Mouse (Mus musculus) MEL (cell line): Measurements from ENCODE around the gene Egfr. TPM values are rescaled to one million over a fixed set of nuclear protein-coding genes. Genes with fewer than 3 reads are reported as not detected.

Experiments used
- DNase-seq: peaks from one replicate; pipeline ENCODE4 v3.0.0; 2011; ENCODE audit warnings: low read depth, low spot score
- H3K27ac ChIP-seq: 2 replicates; pipeline ENCODE4 v1.5.1; 2012; ENCODE audit warnings: low read depth, mild to moderate bottlenecking, control low read depth, low read length, moderate library complexity; ENCODE audit not compliant: control insufficient read depth
- H3K27me3 ChIP-seq, 2 experiments: fragments of 150-350 bp in 1 of 2; sonication (generic) in 1 of 2; 2 replicates each; pipeline ENCODE4 v1.6.1; 2012; ENCODE audit warnings: low read length in 2 of 2, mild to moderate bottlenecking in 2 of 2, improper control_type of control experiment in 1 of 2, moderate library complexity in 1 of 2; ENCODE audit not compliant: insufficient read depth in 2 of 2, control insufficient read depth in 1 of 2
- H3K36me3 ChIP-seq, 2 experiments: 2 replicates each; pipeline ENCODE4 v1.6.1; 2012 to 2014; ENCODE audit warnings: low read length in 2 of 2, improper control_type of control experiment in 1 of 2, inconsistent platforms in 1 of 2, mild to moderate bottlenecking in 1 of 2; ENCODE audit not compliant: insufficient read depth in 2 of 2, control insufficient read depth in 1 of 2
- H3K4me1 ChIP-seq, 2 experiments: fragments of 150-350 bp in 1 of 2; sonication (generic) in 1 of 2; 2 replicates each; pipeline ENCODE4 v1.6.1; 2012; ENCODE audit warnings: low read length in 2 of 2, improper control_type of control experiment in 1 of 2, mild to moderate bottlenecking in 1 of 2; ENCODE audit not compliant: insufficient read depth in 2 of 2, control insufficient read depth in 1 of 2
- H3K4me3 ChIP-seq, 2 experiments: fragments of 150-350 bp in 1 of 2; sonication (generic) in 1 of 2; 2 replicates each; pipeline ENCODE4 v1.5.1; 2012; ENCODE audit warnings: low read depth in 2 of 2, low read length in 2 of 2, mild to moderate bottlenecking in 2 of 2, moderate library complexity in 2 of 2, control low read depth in 1 of 2, improper control_type of control experiment in 1 of 2; ENCODE audit not compliant: control insufficient read depth in 1 of 2, insufficient read depth in 1 of 2
- H3K79me2 ChIP-seq: 2 replicates; pipeline ENCODE4 v1.6.1; 2012; ENCODE audit warnings: mild to moderate bottlenecking, low read length, moderate library complexity; ENCODE audit not compliant: control insufficient read depth, poor library complexity, insufficient read depth
- H3K9ac ChIP-seq: 2 replicates; pipeline ENCODE4 v1.6.1; 2012; ENCODE audit warnings: low read depth, mild to moderate bottlenecking, control low read depth, low read length, moderate library complexity; ENCODE audit not compliant: control insufficient read depth, poor library complexity, severe bottlenecking
- H3K9me3 ChIP-seq: fragments of 150-350 bp; sonication (generic); replicated peaks from 2 replicates; pipeline ENCODE4 v1.6.1; 2012; ENCODE audit warnings: mild to moderate bottlenecking, low read length, improper control_type of control experiment, moderate library complexity; ENCODE audit not compliant: insufficient read depth
- CHD1 ChIP-seq: IDR thresholded peaks from 2 replicates; pipeline ENCODE4 v1.6.1; 2012; ENCODE audit warnings: low read depth, mild to moderate bottlenecking, inconsistent platforms, low read length, improper control_type of control experiment
- CTCF ChIP-seq, 3 experiments: IDR thresholded peaks in 2 of 3; conservative IDR thresholded peaks in 1 of 3; 2 replicates each; pipeline ENCODE4 v1.5.1; 2011 to 2012; ENCODE audit warnings: low read length in 3 of 3, low read depth in 2 of 3, mild to moderate bottlenecking in 2 of 3, improper control_type of control experiment in 1 of 3, inconsistent platforms in 1 of 3, mixed read lengths in 1 of 3, moderate library complexity in 1 of 3; ENCODE audit not compliant: control insufficient read depth in 1 of 3, insufficient read depth in 1 of 3, poor library complexity in 1 of 3, severe bottlenecking in 1 of 3
- ELF1 ChIP-seq: IDR thresholded peaks from 2 replicates; pipeline ENCODE4 v1.6.1; 2014; ENCODE audit warnings: low read depth, mild to moderate bottlenecking, inconsistent platforms, low read length, improper control_type of control experiment, moderate library complexity
- EP300 ChIP-seq, 2 experiments: IDR thresholded peaks; 2 replicates each; pipeline ENCODE4 v1.6.1; 2011; ENCODE audit warnings: improper control_type of control experiment in 2 of 2, low read length in 2 of 2, low read depth in 1 of 2, mild to moderate bottlenecking in 1 of 2
- JUND ChIP-seq: IDR thresholded peaks from 2 replicates; pipeline ENCODE4 v1.6.1; 2011; ENCODE audit warnings: low read depth, mild to moderate bottlenecking, improper control_type of control experiment, low read length
- KAT2A ChIP-seq: conservative IDR thresholded peaks from 2 replicates; pipeline ENCODE4 v1.6.1; 2012; ENCODE audit warnings: low read depth, low read length, improper control_type of control experiment, inconsistent platforms
- MAFK ChIP-seq: IDR thresholded peaks from 2 replicates; pipeline ENCODE4 v1.6.1; 2011; ENCODE audit warnings: low read depth, mild to moderate bottlenecking, low read length, improper control_type of control experiment, borderline replicate concordance
- MAZ ChIP-seq: IDR thresholded peaks from 2 replicates; pipeline ENCODE4 v1.6.1; 2012; ENCODE audit warnings: low read depth, mild to moderate bottlenecking, inconsistent platforms, low read length, improper control_type of control experiment
- MEF2A ChIP-seq: IDR thresholded peaks from 2 replicates; pipeline ENCODE4 v1.6.1; 2014; ENCODE audit warnings: low read depth, mild to moderate bottlenecking, inconsistent platforms, low read length, improper control_type of control experiment; ENCODE audit not compliant: poor library complexity, insufficient replicate concordance, severe bottlenecking; ENCODE audit errors: extremely low read depth
- POLR2A ChIP-seq, 2 experiments: IDR thresholded peaks; 2 replicates each; pipeline ENCODE4 v1.6.1; 2011 to 2012; ENCODE audit warnings: low read length in 2 of 2, mild to moderate bottlenecking in 2 of 2, control low read depth in 1 of 2, improper control_type of control experiment in 1 of 2, low read depth in 1 of 2, moderate library complexity in 1 of 2; ENCODE audit not compliant: control insufficient read depth in 1 of 2, insufficient read depth in 1 of 2, poor library complexity in 1 of 2
- POLR2AphosphoS2 ChIP-seq: IDR thresholded peaks from 2 replicates; pipeline ENCODE4 v1.6.1; 2011; ENCODE audit warnings: low read length, improper control_type of control experiment
- POLR2AphosphoS5 ChIP-seq: IDR thresholded peaks from 2 replicates; pipeline ENCODE4 v1.6.1; 2012; ENCODE audit warnings: low read depth, borderline replicate concordance, mild to moderate bottlenecking, inconsistent platforms, low read length, moderate library complexity, mixed read lengths
- RCOR1 ChIP-seq: IDR thresholded peaks from 2 replicates; pipeline ENCODE4 v1.6.1; 2012; ENCODE audit warnings: low read depth, mild to moderate bottlenecking, inconsistent platforms, low read length, improper control_type of control experiment
- SMC3 ChIP-seq: IDR thresholded peaks from 2 replicates; pipeline ENCODE4 v1.6.1; 2011; ENCODE audit warnings: low read depth, low read length, improper control_type of control experiment
- TBP ChIP-seq: IDR thresholded peaks from 2 replicates; pipeline ENCODE4 v1.8.0; 2011; ENCODE audit warnings: low read depth, low read length, improper control_type of control experiment
- TCF12 ChIP-seq: IDR thresholded peaks from 2 replicates; pipeline ENCODE4 v1.6.1; 2014; ENCODE audit warnings: low read depth, mild to moderate bottlenecking, inconsistent platforms, low read length, improper control_type of control experiment, moderate library complexity
- UBTF ChIP-seq: IDR thresholded peaks from 2 replicates; pipeline ENCODE4 v1.6.1; 2012; ENCODE audit warnings: low read depth, mild to moderate bottlenecking, inconsistent platforms, low read length, improper control_type of control experiment, moderate library complexity, borderline replicate concordance; ENCODE audit not compliant: insufficient read depth
- USF1 ChIP-seq: IDR thresholded peaks from 2 replicates; pipeline ENCODE4 v1.6.1; 2014; ENCODE audit warnings: low read depth, mild to moderate bottlenecking, inconsistent platforms, low read length, improper control_type of control experiment, moderate library complexity
- ZC3H11A ChIP-seq: IDR thresholded peaks from 2 replicates; pipeline ENCODE4 v1.6.1; 2012; ENCODE audit warnings: low read depth, mild to moderate bottlenecking, inconsistent platforms, low read length, improper control_type of control experiment
- ZMIZ1 ChIP-seq: IDR thresholded peaks from 2 replicates; pipeline ENCODE4 v1.6.1; 2012; ENCODE audit warnings: low read depth, mild to moderate bottlenecking, inconsistent platforms, low read length, improper control_type of control experiment, moderate library complexity
- ZNF384 ChIP-seq: IDR thresholded peaks from 2 replicates; pipeline ENCODE4 v1.6.1; 2012; ENCODE audit warnings: low read depth, mild to moderate bottlenecking, inconsistent platforms, low read length, improper control_type of control experiment
- polyA plus RNA-seq, 2 experiments: library from polyadenylated mRNA; stranded (reverse) in 1 of 2; unstranded in 1 of 2; fragments of >175 nt in 1 of 2; fragments of >200 nt in 1 of 2; gene quantifications; 2 replicates each; pipeline versions ENCODE4 v1.2.1 to v1.2.4; 2012; ENCODE audit warnings: low replicate concordance in 2 of 2, low read depth in 1 of 2; ENCODE audit not compliant: insufficient read length in 2 of 2, insufficient read depth in 1 of 2, missing spikeins in 1 of 2
- total RNA-seq: library from RNA; depleted of rRNA; stranded (reverse); fragments of 300-350 nt; gene quantifications from 2 replicates; pipeline ENCODE4 v1.2.3, GENCODE M21; 2012

Egfr gene
- total and polyA plus RNA-seq, 3 experiments: not detected

DNA sequence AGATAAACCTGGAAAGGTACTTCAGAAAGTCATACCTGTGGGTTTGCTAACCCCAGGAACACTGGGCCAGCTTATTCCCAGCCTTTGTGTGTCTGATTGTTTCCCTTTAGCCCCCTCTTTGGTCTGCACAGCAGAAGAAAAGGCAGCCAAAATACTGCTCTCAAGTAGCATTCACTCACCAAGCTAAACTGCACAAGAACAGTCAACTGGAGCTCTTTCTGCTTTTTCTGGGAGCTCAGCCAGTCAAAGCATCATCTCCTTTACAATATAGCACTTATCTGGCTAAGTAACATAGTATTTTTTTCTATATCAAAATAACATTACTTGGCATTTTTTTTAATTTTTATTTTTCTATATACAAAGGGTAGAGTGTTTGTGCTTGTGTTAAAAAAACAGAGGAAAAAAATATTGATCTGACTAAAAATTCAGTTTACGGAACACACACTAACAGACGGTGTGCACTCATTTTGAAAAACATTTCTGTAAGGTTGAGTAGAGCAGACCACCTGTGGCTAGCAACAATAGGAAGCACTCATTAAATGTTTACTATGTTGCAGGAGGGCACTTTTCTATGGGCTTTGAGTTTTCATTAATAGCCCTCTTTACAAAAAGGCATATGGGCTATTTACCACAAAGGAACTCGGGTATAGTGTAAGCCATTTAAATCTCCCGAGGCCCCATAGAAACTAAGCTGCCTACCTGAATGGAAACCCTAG lies 72.0 kb downstream of the Egfr start:
- no peaks in the 10 kb centered on the region for H3K36me3 ChIP-seq
- no peak for TF ChIP-seq ZNF384
- no peak for TF ChIP-seq ELF1
- no peak for TF ChIP-seq TBP
- no peak for TF ChIP-seq USF1
- TF ChIP-seq POLR2AphosphoS2: no peak
- TF ChIP-seq SMC3: no peak
- no peak for TF ChIP-seq MAZ
- TF ChIP-seq JUND: no peak
- no peak for TF ChIP-seq ZC3H11A
- H3K4me1 ChIP-seq: no peaks in the 10 kb centered on the region
- H3K79me2 ChIP-seq: no peaks in the 10 kb centered on the region
- no peaks in the 10 kb centered on the region for H3K9me3 ChIP-seq
- no peak overlapping the region for H3K4me3 ChIP-seq
- no peak overlapping the region for H3K9ac ChIP-seq
- no peak overlapping the region for H3K27ac ChIP-seq
- DNase-seq: no peak
- peaks cover 0 to 8% of the 10 kb centered on the region in 2 experiments; a peak in 3 of 4 replicates for H3K27me3 ChIP-seq

GRCm38 (mm10) chr11:16829468-16829867 lies 77.5 kb downstream of the Egfr start:
- no peak overlapping the region for H3K4me3 ChIP-seq

More at GRCm38 (mm10) chr11:16829468-16829867, 77.5 kb downstream of the Egfr start:
- no peaks in the 10 kb centered on the region for H3K79me2 ChIP-seq
- TF ChIP-seq ZMIZ1 (no peak), EP300 (IDR thresholded peaks at IDR 0.05; ENCODE audit: low read depth in 1 of 2, low read length in 2 of 2) (no peak), TBP (no peak), KAT2A (no peak), CTCF (IDR thresholded peaks at IDR 0.05 in 2 of 3, conservative IDR thresholded peaks at IDR 0.05 in 1 of 3; ENCODE audit: control insufficient read depth in 1 of 3, insufficient read depth in 1 of 3, low read depth in 2 of 3, low read length in 3 of 3, poor library complexity in 1 of 3, severe bottlenecking in 1 of 3) (no peak), ZNF384 (no peak), POLR2AphosphoS2 (no peak), UBTF (no peak), POLR2A (IDR thresholded peaks at IDR 0.05; ENCODE audit: control insufficient read depth in 1 of 2, insufficient read depth in 1 of 2, low read depth in 1 of 2, low read length in 2 of 2, poor library complexity in 1 of 2) (no peak), USF1 (no peak), CHD1 (no peak), MEF2A (no peak), POLR2AphosphoS5 (no peak), RCOR1 (no peak), SMC3 (no peak), ELF1 (no peak), MAFK (no peak), TCF12 (no peak)
- H3K27ac ChIP-seq: no peak overlapping the region
- H3K4me1 ChIP-seq: no peaks in the 10 kb centered on the region
- DNase-seq: no peak
- H3K36me3 ChIP-seq: no peaks in the 10 kb centered on the region
- no peaks in the 10 kb centered on the region for H3K9me3 ChIP-seq
- H3K9ac ChIP-seq: no peak overlapping the region
- peaks cover 0 to 5% of the 10 kb centered on the region in 2 experiments; a peak in 3 of 4 replicates for H3K27me3 ChIP-seq
